Mouse (Mus musculus) T-helper 2 cell (primary cell): ENCODE measurements at regions not wholly inside any gene's neighbourhood (a gene's known extent, or its start where the extent isn't known, plus 50 kb on each side); places are given as distances from the start of the nearest gene placed in this dataset.

ENCODE experiments used
- in situ Hi-C: fragments of 300-600 bp; cut with MboI, MseI; formaldehyde crosslinking; loops from one replicate; pipeline ENCODE4 v1.15.1; 2025; ENCODE audit warnings: high pct_unique_total_duplicates

- in situ Hi-C loops = no loop called here
Measured at GRCm38 (mm10) chr9:41834487-41835404, 289.4 kb downstream of the Sorl1 start.

- in situ Hi-C loops = no loop called here
Measured at GRCm38 (mm10) chr9:41833408-41833807, 290.7 kb downstream of the Sorl1 start.

GRCm38 (mm10) chr9:41827356-41827755, 296.7 kb downstream of the Sorl1 start:
- in situ Hi-C loops = no loop called here

GRCm38 (mm10) chr9:41821401-41821800, 302.7 kb downstream of the Sorl1 start:
- in situ Hi-C loops = no loop called here

- in situ Hi-C loops = no loop called here
Measured at GRCm38 (mm10) chr9:41817740-41818461, 306.2 kb downstream of the Sorl1 start.

DNA sequence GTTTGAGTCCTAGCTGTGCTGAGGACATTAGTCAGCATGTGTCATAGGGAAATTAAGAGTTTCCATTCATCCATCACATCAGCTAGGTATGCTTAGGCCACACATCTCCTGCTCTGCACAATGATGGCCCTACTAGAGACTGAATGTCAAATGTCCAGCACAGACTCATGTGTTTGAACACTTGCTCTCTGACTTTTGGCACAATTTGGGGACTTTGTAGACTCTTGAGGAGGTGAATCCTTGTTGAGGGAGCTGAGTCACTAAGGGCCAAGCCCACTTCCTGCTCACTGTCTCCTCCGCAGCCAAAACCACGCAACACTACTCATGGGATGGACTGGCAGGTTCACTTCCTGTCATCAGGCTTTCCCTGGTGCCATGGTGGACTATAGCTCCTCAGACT, 308.2 kb downstream of the Sorl1 start:
- in situ Hi-C loops = no loop called here

DNA sequence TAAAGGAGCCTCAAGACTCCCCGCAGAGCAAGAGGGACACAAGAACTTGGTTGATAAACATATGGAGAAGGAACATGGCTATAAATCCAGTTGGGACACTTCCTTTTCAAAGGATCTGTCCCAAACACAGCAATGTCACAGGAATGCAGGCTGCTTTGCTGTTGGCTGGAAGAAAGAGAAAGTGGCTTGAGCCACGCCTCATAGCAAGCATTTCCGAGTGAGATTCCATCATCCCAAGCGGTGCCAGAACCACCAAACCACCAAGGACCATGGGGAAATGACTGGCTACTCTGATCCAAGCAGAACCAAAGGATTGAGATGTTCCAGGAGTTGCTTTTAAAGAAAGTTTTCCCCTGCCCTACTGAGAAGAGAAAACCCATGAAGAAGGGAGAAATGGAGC, 314.8 kb downstream of the Sorl1 start:
- in situ Hi-C loops = no loop called here

GRCm38 (mm10) chr9:41808791-41809190, 315.3 kb downstream of the Sorl1 start:
- in situ Hi-C loops = no loop called here

DNA sequence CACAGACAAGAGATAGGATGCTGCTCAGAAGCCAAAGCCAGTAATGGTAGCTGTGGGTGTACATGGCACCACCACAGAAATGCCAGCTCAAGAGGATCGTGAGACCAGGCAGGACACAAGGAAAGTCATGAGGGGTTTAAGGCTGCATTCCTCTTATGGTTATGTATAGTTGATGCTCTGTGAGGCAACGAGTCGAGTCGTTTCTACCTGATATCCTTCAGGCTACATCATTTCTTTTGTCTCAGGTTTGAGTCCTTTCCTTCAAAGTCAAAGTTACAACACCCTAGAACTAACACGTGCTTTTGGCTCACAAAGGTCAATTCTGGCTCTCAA, 317.8 kb downstream of the Sorl1 start:
- in situ Hi-C loops = no loop called here

DNA sequence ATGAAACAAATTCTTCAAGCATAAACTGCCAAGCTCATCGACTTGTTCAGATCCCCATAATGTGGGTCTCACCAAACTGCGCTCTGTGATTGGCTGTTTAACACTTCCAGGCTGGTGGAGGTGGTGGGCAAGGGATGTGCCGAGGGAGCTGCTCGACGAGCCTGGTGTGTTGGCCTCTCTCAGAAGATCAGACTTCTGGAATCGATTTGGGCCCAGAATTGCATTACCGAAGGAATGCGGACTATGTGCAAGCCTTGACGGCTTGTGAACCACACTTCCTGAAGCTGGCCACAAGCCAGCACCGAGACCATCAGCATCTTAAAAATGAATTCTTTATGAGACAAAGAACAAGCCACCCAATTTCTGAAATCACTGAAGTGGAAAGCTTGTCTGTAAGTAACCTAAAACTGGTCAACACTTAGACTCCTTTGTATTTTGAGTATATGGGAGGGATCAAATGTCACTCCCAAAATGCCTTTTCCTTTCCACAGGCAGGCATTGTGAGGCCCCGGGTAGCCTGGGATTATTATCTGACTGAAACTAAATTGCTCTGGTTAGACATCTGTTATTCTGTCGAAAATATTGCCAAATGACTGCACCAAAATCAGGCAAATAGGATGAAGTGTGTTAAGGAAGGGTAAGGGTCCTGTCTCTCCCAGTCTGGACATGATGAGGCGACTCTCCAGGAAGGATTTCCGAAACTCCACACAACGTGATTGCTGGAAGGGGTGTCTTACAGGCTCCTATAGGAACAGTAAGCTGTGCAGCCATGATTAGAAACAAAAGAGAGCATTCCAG, 318.4 kb downstream of the Sorl1 start:
- in situ Hi-C loops = no loop called here

GRCm38 (mm10) chr9:41804711-41805331, 319.3 kb downstream of the Sorl1 start:
- in situ Hi-C loops = no loop called here

GRCm38 (mm10) chr9:41803680-41804460, 320.2 kb downstream of the Sorl1 start:
- in situ Hi-C loops = no loop called here

- in situ Hi-C loops = no loop called here
Measured at GRCm38 (mm10) chr9:41801376-41801775, 322.7 kb downstream of the Sorl1 start.

GRCm38 (mm10) chr9:41792830-41793213, 331.3 kb downstream of the Sorl1 start:
- in situ Hi-C loops = loop anchor here (10.0 kb wide), 1 partner anchor 948 kb away; no protein-coding TSS in a partner anchor

GRCm38 (mm10) chr9:41792173-41792829, 331.8 kb downstream of the Sorl1 start:
- in situ Hi-C loops = loop anchor here (10.0 kb wide), 1 partner anchor 948 kb away; no protein-coding TSS in a partner anchor

- in situ Hi-C loops = loop anchor here (10.0 kb wide), 1 partner anchor 947 kb away; no protein-coding TSS in a partner anchor
Measured at GRCm38 (mm10) chr9:41791501-41792172, 332.5 kb downstream of the Sorl1 start.

GRCm38 (mm10) chr9:41785131-41785530, 339.0 kb downstream of the Sorl1 start:
- in situ Hi-C loops = no loop called here

- in situ Hi-C loops = no loop called here
Measured at GRCm38 (mm10) chr9:41772281-41772902, 351.7 kb downstream of the Sorl1 start.

DNA sequence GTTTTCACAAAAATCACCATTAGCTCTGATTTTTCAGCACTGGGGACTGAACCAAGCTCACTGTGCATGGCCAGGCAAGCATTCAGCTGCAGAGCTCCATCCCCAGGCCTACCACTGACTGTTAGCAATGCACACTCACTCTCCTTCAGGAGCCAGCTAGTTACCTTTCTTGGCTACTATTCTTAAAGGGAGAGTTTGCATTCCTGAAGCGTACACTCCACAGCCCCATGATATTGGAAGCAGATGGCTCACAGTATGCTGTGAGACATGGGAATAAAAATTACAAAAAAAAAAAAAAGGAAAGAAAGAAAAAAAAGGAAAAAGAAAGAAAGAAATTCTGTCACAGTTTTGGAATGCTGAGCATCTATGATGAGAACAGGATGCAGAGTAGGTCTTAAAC, 352.8 kb downstream of the Sorl1 start:
- in situ Hi-C loops = no loop called here
